Mouse (Mus musculus) hindbrain, embryonic 14.5 days (tissue): ENCODE measurements around the gene Syt9. TPM values are rescaled to one million over a fixed set of nuclear protein-coding genes. Genes with fewer than 3 reads are reported as not detected.

ENCODE experiments used
- ATAC-seq: fragments of 200-750 bp; cut with Nextera tagmentation; 2 replicates; pipeline ENCODE4 v1.8.0; 2017; ENCODE audit warnings: moderate number of reproducible peaks, mild to moderate bottlenecking, moderate TSS enrichment, moderate library complexity; ENCODE audit not compliant: low FRiP score
- DNase-seq: peaks from one replicate; pipeline ENCODE4 v3.0.0-alpha.2; 2015; ENCODE audit warnings: low spot score
- H3K27ac ChIP-seq: fragments of 300-500 bp; sonication (generic); 2 replicates; pipeline ENCODE4 v1.5.1; 2014; ENCODE audit warnings: mild to moderate bottlenecking, moderate library complexity
- H3K27me3 ChIP-seq: fragments of 300-500 bp; sonication (generic); 2 replicates; pipeline ENCODE4 v1.6.1; 2014; ENCODE audit warnings: mild to moderate bottlenecking, low read length, mixed read lengths; ENCODE audit not compliant: control insufficient read depth, insufficient read depth
- H3K36me3 ChIP-seq: fragments of 300-500 bp; sonication (generic); replicated peaks from 2 replicates; pipeline ENCODE4 v1.6.1; 2014; ENCODE audit not compliant: control insufficient read depth, insufficient read depth
- H3K4me1 ChIP-seq: fragments of 300-500 bp; sonication (generic); replicated peaks from 2 replicates; pipeline ENCODE4 v1.6.1; 2014; ENCODE audit warnings: antibody characterized with exemption, low read length, mixed read lengths; ENCODE audit not compliant: control insufficient read depth, insufficient read depth
- H3K4me2 ChIP-seq: fragments of 300-500 bp; sonication (generic); replicated peaks from 2 replicates; pipeline ENCODE4 v1.6.1; 2014; ENCODE audit warnings: mild to moderate bottlenecking, moderate library complexity
- H3K4me3 ChIP-seq: fragments of 300-500 bp; sonication (generic); replicated peaks from 2 replicates; pipeline ENCODE4 v1.5.1; 2014; ENCODE audit warnings: mild to moderate bottlenecking, low read length
- H3K9ac ChIP-seq: fragments of 300-500 bp; sonication (generic); 2 replicates; pipeline ENCODE4 v1.6.1; 2014
- H3K9me3 ChIP-seq: fragments of 300-500 bp; sonication (generic); 2 replicates; pipeline ENCODE4 v1.6.1; 2016; ENCODE audit warnings: low read length; ENCODE audit not compliant: control insufficient read depth
- WGBS: fragments of 180-500 bp; shearing (Covaris S2); extraction: QIAGEN DNeasy Blood & Tissue Kit; methylation state at CpG from one replicate; pipeline ENCODE4 v1.1.7; 2014; 5-methylcytosine and 5-hydroxymethylcytosine counted together
- polyA plus RNA-seq: library from polyadenylated mRNA; unstranded; fragments of >200 nt; fragmentation: Nextera tagmentation; extraction: Ambion mirVana; gene quantifications from 2 replicates; pipeline ENCODE4 v1.2.1, GENCODE M21; 2014

The Syt9 gene
- polyA plus RNA-seq, 1 experiment from 2014 or later = 13.2 TPM

GRCm38 (mm10) chr7:107526299-107526698 lies 155.8 kb downstream of the Syt9 start:
- Histone ChIP-seq H3K36me3 (no peaks in the 10 kb centered on the region), H3K27me3 (no peaks in the 10 kb centered on the region), H3K9ac (no peak overlapping the region), H3K4me3 (no peak overlapping the region), H3K4me1 (no peaks in the 10 kb centered on the region), H3K27ac (no peak overlapping the region), H3K4me2 (no peak overlapping the region), H3K9me3 (peaks cover 1% of the 10 kb centered on the region; the same call in 1 of the 2 replicates)
- ATAC-seq (peak; percentile 73; the same call in 1 of the 2 replicates), DNase-seq (peak; percentile 75)
- 6% methylated on average over 1 of the region's 1 CpGs for WGBS

GRCm38 (mm10) chr7:107528169-107528772 lies 157.7 kb downstream of the Syt9 start:
- no peak for DNase-seq

DNA sequence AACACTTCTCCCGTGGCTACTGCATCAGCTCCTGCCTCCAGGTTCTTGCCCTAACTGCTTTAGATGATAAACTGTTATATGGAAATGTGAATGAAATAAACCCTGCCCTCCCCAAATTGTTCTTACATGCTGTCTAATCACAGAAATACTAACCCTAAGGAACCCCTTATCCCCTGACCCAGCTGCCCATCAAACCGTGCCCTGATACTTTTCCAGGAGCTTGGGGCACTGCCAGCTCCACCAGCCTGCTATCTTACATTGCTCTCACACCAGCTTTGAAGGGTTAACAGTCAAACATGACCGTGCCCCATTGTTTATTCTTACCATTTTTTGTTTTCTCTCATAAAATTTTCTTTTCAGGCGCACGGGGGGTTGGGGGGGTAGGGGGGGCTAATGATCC lies 158.8 kb downstream of the Syt9 start:
- Histone ChIP-seq H3K27me3 (no peaks in the 10 kb centered on the region), H3K4me1 (no peaks in the 10 kb centered on the region), H3K27ac (no peak overlapping the region), H3K9ac (no peak overlapping the region), H3K9me3 (peaks cover 6% of the 10 kb centered on the region; the same call in 1 of the 2 replicates), H3K4me3 (no peak overlapping the region), H3K36me3 (no peaks in the 10 kb centered on the region), H3K4me2 (no peak overlapping the region)
- WGBS = 87% methylated on average over 5 of the region's 5 CpGs
- ATAC-seq (no peak), DNase-seq (no peak)

More at GRCm38 (mm10) chr7:107528169-107528772, 157.7 kb downstream of the Syt9 start:
- WGBS = 67% methylated on average over 3 of the region's 3 CpGs
- no peaks in the 10 kb centered on the region for H3K36me3 ChIP-seq
- peaks cover 6% of the 10 kb centered on the region; the same call in 1 of the 2 replicates for H3K9me3 ChIP-seq
- H3K4me3 ChIP-seq = no peak overlapping the region
- no peak overlapping the region for H3K27ac ChIP-seq
- H3K4me2 ChIP-seq = no peak overlapping the region
- H3K27me3 ChIP-seq = no peaks in the 10 kb centered on the region
- no peak for ATAC-seq
- no peak overlapping the region for H3K9ac ChIP-seq
- H3K4me1 ChIP-seq = no peaks in the 10 kb centered on the region

GRCm38 (mm10) chr7:107535311-107535710 lies 164.8 kb downstream of the Syt9 start:
- Histone ChIP-seq H3K36me3 (no peaks in the 10 kb centered on the region), H3K27me3 (no peaks in the 10 kb centered on the region), H3K27ac (no peak overlapping the region), H3K9ac (no peak overlapping the region), H3K4me2 (no peak overlapping the region), H3K9me3 (peaks cover 6% of the 10 kb centered on the region; the same call in 1 of the 2 replicates), H3K4me3 (no peak overlapping the region), H3K4me1 (no peaks in the 10 kb centered on the region)
- DNase-seq = no peak
- ATAC-seq = no peak
- 79% methylated on average over 4 of the region's 4 CpGs for WGBS

- no peaks in the 10 kb centered on the region for H3K4me1 ChIP-seq
- no peak overlapping the region for H3K27ac ChIP-seq
- peaks cover 2% of the 10 kb centered on the region; the same call in 1 of the 2 replicates for H3K9me3 ChIP-seq
- H3K27me3 ChIP-seq = no peaks in the 10 kb centered on the region
- DNase-seq = no peak
- no peak overlapping the region for H3K4me3 ChIP-seq
- WGBS = 50% methylated on average over 6 of the region's 6 CpGs
- H3K36me3 ChIP-seq = no peaks in the 10 kb centered on the region
- H3K4me2 ChIP-seq = no peak overlapping the region
- H3K9ac ChIP-seq = no peak overlapping the region
- no peak for ATAC-seq
These were observed 166.0 kb downstream of the Syt9 start for GRCm38 (mm10) chr7:107536516-107536915.

DNA sequence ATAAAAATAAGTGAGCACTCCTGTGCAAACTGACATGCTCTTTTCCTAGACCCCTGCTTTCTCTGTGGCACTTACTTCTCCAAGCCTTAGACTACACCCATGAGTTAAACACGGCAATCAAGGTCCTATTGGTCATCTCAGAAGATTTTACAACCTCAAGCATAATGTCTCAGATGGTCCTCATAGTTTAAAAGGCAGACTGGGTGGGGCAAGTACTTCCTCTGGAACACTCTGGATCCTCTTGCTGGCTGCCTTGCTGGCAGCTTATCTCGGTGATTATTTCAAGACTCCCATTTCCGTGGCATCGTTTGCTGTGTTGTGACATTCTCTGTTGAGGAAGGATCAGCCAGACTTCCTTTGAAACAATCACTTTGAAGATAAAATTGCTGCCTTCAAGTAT lies 169.5 kb downstream of the Syt9 start:
- no peaks in the 10 kb centered on the region for H3K27me3 ChIP-seq
- no peaks in the 10 kb centered on the region for H3K4me1 ChIP-seq
- no peak overlapping the region for H3K9ac ChIP-seq
- no peak overlapping the region for H3K27ac ChIP-seq
- DNase-seq (no peak), ATAC-seq (no peak)
- 81% methylated on average over 4 of the region's 4 CpGs for WGBS
- no peak overlapping the region for H3K4me3 ChIP-seq
- no peaks in the 10 kb centered on the region for H3K36me3 ChIP-seq
- no peak overlapping the region for H3K4me2 ChIP-seq
- no peaks in the 10 kb centered on the region for H3K9me3 ChIP-seq

DNA sequence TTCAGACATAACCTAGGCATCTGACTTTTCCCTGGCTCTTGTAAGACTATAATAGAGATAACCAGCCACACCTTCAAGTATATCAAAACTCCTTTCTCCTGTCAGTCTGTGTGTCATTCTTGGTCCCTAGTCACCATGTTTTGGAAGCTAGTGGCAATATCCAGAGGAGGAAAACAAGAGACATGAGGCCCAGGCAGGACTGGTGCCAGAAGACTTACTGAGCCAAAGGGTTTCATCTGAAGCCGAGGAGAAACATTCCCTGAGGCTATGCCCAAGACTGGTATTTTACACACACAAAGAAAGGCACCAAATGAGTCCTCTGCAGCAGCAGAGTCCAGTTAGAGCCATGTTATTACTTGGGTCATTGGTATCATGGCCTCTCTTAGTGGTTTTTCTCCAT lies 174.5 kb downstream of the Syt9 start:
- WGBS = 88% methylated on average over 1 of the region's 1 CpGs
- H3K27me3 ChIP-seq = no peaks in the 10 kb centered on the region
- DNase-seq = no peak
- no peaks in the 10 kb centered on the region for H3K36me3 ChIP-seq
- H3K4me3 ChIP-seq = no peak overlapping the region
- no peak overlapping the region for H3K27ac ChIP-seq
- no peaks in the 10 kb centered on the region for H3K9me3 ChIP-seq
- H3K9ac ChIP-seq = no peak overlapping the region
- no peak for ATAC-seq
- H3K4me1 ChIP-seq = no peaks in the 10 kb centered on the region
- no peak overlapping the region for H3K4me2 ChIP-seq

DNA sequence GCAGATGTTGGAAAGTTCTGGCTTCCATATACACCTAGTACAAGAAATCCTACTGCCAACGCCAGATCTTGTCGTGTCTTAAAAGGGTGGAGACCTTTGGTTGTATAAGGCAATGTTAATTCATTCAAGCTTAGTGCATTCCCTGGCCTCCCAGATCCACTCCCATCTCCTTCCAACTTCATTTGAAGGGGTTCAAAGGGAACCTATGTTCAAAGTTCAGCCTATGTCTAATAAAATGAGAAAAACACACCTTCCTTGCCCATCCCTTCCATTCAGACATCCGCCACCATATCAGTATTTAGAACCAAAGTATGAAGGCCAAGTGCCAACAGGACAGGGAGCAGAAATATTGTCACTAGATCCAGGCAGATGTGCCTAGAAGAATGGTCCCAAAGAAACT lies 177.3 kb downstream of the Syt9 start:
- ATAC-seq (no peak), DNase-seq (no peak)
- WGBS = 95% methylated on average over 3 of the region's 3 CpGs
- Histone ChIP-seq H3K4me3 (no peak overlapping the region), H3K9ac (no peak overlapping the region), H3K9me3 (no peaks in the 10 kb centered on the region), H3K36me3 (no peaks in the 10 kb centered on the region), H3K27ac (no peak overlapping the region), H3K27me3 (no peaks in the 10 kb centered on the region), H3K4me1 (no peaks in the 10 kb centered on the region), H3K4me2 (no peak overlapping the region)

DNA sequence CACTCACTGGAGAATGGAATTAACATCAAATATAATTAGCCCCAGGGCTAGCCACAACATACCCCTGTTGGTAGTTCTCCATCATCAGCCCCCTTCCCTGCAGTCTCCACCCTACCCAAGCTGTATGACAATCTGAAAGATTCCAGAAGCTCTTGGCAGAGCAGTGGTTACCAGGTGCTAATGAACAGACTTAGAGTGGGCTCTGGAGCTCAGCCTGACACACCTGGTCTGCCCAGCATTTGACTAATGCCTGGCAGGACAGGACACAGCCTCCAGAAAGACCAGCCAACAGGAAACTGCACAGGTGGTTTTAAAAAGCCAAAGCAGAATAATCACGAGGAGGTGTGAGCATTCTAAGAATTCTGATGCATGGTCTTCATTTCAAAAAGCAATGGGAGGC lies 182.9 kb downstream of the Syt9 start:
- no peak overlapping the region for H3K9ac ChIP-seq
- H3K4me1 ChIP-seq = no peaks in the 10 kb centered on the region
- WGBS = 81% methylated on average over 1 of the region's 1 CpGs

DNA sequence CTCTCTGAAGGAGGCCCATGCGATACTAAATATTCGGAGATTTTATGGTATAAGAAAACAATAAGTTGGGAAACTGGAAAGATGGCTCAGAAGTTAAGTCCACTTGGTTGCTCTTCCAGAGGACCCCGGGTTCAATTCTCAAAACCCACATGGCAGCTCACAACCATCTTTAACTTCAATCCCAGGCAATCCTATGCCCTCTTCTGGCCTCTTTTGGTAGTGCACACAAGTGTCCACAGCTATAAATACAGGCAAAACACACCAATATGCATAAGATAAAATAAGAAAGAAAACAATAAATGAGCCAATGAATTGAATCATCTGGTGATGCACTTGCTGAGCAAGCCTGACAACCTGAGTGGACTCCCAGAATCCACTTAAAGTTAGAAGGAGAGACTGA lies 185.4 kb downstream of the Syt9 start:
- no peaks in the 10 kb centered on the region for H3K9me3 ChIP-seq
- ATAC-seq (no peak), DNase-seq (no peak)
- H3K9ac ChIP-seq = no peak overlapping the region
- WGBS = 78% methylated on average over 3 of the region's 3 CpGs
- no peak overlapping the region for H3K4me3 ChIP-seq
- H3K27me3 ChIP-seq = no peaks in the 10 kb centered on the region
- H3K4me1 ChIP-seq = no peaks in the 10 kb centered on the region
- H3K4me2 ChIP-seq = no peak overlapping the region
- no peaks in the 10 kb centered on the region for H3K36me3 ChIP-seq
- no peak overlapping the region for H3K27ac ChIP-seq

More for the DNA sequence above, 182.9 kb downstream of the Syt9 start:
- no peak for ATAC-seq
- H3K4me2 ChIP-seq = no peak overlapping the region
- no peaks in the 10 kb centered on the region for H3K9me3 ChIP-seq
- H3K27me3 ChIP-seq = no peaks in the 10 kb centered on the region
- no peak overlapping the region for H3K27ac ChIP-seq
- DNase-seq = no peak
- no peak overlapping the region for H3K4me3 ChIP-seq
- no peaks in the 10 kb centered on the region for H3K36me3 ChIP-seq
